Mouse (Mus musculus): Measurements from ENCODE around the gene Fxr1. TPM values are rescaled to one million over a fixed set of nuclear protein-coding genes. Genes with fewer than 3 reads are reported as not detected.
"Not testable (repeated sequence)": the region's sequence is repeated elsewhere in the genome, so short reads cannot be mapped to it uniquely, and the experiment has no call there.

Gene Fxr1
- polyA plus RNA-seq, 1 experiment = 156 TPM

- H3K4me3 ChIP-seq (ENCODE audit: insufficient read depth, low read length) = no peak overlapping the region
- TF ChIP-seq POLR2A (IDR thresholded peaks at IDR 0.05; ENCODE audit: low read depth, low read length) (no peak), CTCF (IDR thresholded peaks at IDR 0.05; ENCODE audit: borderline replicate concordance, insufficient read depth, low read length) (no peak)
- H3K4me1 ChIP-seq (ENCODE audit: control insufficient read depth, insufficient read depth, low read length) = no peaks in the 10 kb centered on the region; the same call in 1 of the 2 replicates
- no peak overlapping the region for H3K27ac ChIP-seq (ENCODE audit: insufficient read depth, low read length)
Observed at GRCm38 (mm10) chr3:34035706-34036105, 16.0 kb downstream of the Fxr1 start.

DNA sequence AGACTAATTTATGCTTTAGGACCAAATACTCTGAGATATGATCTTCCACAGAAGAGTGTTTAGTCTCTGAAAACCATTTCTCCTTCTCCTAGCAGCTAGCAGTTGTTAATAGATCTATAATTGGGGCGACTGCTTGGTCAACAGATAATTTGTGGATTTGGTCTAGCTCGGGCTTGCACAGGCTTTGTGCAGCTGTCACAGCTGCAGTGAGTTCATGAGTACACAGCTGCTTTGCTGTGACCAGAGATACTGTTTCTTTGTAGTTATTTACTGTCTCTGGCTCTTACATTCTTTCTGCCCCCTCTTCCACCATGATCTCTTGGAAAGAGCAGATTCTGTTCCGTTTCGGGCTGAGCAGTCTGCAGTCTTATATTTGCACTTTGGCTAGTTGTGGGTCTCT, 22.2 kb downstream of the Fxr1 start:
- no peak overlapping the region for H3K27ac ChIP-seq (ENCODE audit: insufficient read depth, low read length)
- TF ChIP-seq POLR2A (IDR thresholded peaks at IDR 0.05; ENCODE audit: low read depth, low read length) (no peak), CTCF (IDR thresholded peaks at IDR 0.05; ENCODE audit: borderline replicate concordance, insufficient read depth, low read length) (no peak)

DNA sequence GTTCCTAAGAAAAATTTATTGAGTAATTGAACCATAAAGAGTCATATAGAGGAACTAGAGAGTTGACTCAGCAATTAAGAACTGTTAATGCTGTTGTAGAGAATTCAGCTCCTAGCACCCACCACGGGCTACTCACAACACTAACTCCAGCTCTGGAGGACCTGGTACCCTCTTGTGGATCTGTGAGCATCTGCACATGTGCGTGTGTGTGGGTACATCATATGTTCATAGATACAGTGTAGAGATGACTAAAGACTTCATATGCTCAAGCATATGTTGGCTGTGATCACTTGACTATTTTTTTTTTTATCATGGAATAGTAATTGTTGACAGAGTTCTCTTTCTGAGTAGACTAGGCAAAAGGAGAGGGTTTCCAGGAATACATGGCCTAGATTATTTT, 42.6 kb downstream of the Fxr1 start:
- H3K4me3 ChIP-seq (ENCODE audit: insufficient read depth, low read length) = no peak overlapping the region
- no peak overlapping the region for H3K27ac ChIP-seq (ENCODE audit: insufficient read depth, low read length)

More for the DNA sequence above, 22.2 kb downstream of the Fxr1 start:
- H3K4me3 ChIP-seq (ENCODE audit: insufficient read depth, low read length) = no peak overlapping the region
- H3K4me1 ChIP-seq (ENCODE audit: control insufficient read depth, insufficient read depth, low read length) = no peaks in the 10 kb centered on the region

GRCm38 (mm10) chr3:34068943-34069342, 49.2 kb downstream of the Fxr1 start:
- H3K4me3 ChIP-seq (ENCODE audit: insufficient read depth, low read length); H3K4me1 ChIP-seq (ENCODE audit: control insufficient read depth, insufficient read depth, low read length); H3K27ac ChIP-seq (ENCODE audit: insufficient read depth, low read length): not testable (repeated sequence)

More for the DNA sequence above, 42.6 kb downstream of the Fxr1 start:
- H3K4me1 ChIP-seq (ENCODE audit: control insufficient read depth, insufficient read depth, low read length) = no peaks in the 10 kb centered on the region
- no peak for TF ChIP-seq CTCF (IDR thresholded peaks at IDR 0.05; ENCODE audit: borderline replicate concordance, insufficient read depth, low read length)
- TF ChIP-seq POLR2A (IDR thresholded peaks at IDR 0.05; ENCODE audit: low read depth, low read length) = no peak

DNA sequence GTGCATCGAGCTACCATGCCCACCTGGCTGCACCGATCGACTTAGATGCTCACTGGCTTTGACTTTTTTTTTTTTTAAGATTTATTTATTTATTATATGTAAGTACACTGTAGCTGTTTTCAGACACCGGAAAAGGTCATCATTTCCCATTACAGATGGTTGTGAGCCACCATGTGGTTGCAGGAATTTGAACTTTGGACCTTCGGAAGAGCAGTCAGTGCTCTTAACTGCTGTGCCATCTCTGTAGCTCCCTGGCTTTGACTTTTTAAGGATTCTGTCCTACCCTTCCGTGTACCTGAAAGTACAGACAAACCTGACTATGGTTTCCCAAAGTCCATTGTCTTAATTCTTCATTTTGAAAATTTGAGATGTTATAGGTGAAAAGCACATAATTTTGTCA, 53.0 kb downstream of the Fxr1 start:
- H3K4me1 ChIP-seq (ENCODE audit: control insufficient read depth, insufficient read depth, low read length) = no peaks in the 10 kb centered on the region
- no peak overlapping the region for H3K4me3 ChIP-seq (ENCODE audit: insufficient read depth, low read length)
- no peak for TF ChIP-seq POLR2A (IDR thresholded peaks at IDR 0.05; ENCODE audit: low read depth, low read length)
- no peak for TF ChIP-seq CTCF (IDR thresholded peaks at IDR 0.05; ENCODE audit: borderline replicate concordance, insufficient read depth, low read length)

GRCm38 (mm10) chr3:34076058-34076759, 56.5 kb downstream of the Fxr1 start:
- no peak overlapping the region for H3K27ac ChIP-seq (ENCODE audit: insufficient read depth, low read length)
- H3K4me1 ChIP-seq (ENCODE audit: control insufficient read depth, insufficient read depth, low read length) = peaks cover 7% of the 10 kb centered on the region
- H3K4me3 ChIP-seq (ENCODE audit: insufficient read depth, low read length) = no peak overlapping the region
- no peak for TF ChIP-seq POLR2A (IDR thresholded peaks at IDR 0.05; ENCODE audit: low read depth, low read length)
- TF ChIP-seq CTCF (IDR thresholded peaks at IDR 0.05; ENCODE audit: borderline replicate concordance, insufficient read depth, low read length) = no peak

More for the DNA sequence above, 53.0 kb downstream of the Fxr1 start:
- no peak overlapping the region for H3K27ac ChIP-seq (ENCODE audit: insufficient read depth, low read length)

DNA sequence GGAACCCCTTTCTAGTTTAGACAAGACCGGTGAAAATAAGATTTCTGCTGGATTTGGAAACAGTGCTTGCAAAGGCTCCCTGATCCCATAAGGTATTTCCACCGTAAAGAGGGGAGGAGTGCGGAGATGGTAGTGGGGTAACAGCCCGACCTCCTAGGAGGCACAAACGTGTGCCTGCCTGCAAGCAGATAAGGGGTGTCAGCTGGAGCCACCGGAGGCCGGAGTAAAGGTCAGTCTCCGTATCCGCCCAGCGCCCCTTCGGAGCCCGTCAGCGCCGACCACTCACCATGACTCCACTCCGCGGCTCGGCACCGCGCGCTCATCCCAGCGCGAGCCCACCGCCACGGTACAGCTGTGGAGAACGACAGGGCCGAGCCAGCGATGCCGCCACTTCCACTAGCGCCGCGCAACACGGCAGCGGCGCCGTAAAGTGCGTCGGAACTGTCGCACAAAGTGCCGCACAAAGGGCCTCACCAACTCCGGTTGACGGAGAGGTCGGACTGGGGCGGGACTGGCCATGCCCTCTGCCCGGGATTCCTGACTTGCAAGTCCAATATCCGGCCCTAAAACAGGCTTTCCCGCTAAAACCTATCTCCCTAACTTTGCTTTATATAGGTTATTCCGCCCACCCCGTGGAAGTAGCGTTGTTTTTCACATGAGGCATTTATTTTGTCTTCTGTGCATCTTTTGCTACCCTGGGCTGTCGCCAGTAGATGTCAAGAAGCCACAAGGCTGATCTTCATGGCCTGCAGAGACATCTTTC, 61.3 kb downstream of the Fxr1 start, which contains the start of gene Dnajc19:
Dnajc19 (minus strand) TSS at position 422 of the 763 bp plus-strand sequence.
- TF ChIP-seq POLR2A (IDR thresholded peaks at IDR 0.05; ENCODE audit: low read depth, low read length) (peak; percentile 83), CTCF (IDR thresholded peaks at IDR 0.05; ENCODE audit: borderline replicate concordance, insufficient read depth, low read length) (no peak)
- H3K27ac ChIP-seq (ENCODE audit: insufficient read depth, low read length) = peak within 1 kb of the TSS; percentile 31; the same call in 1 of the 2 replicates
- H3K4me3 ChIP-seq (ENCODE audit: insufficient read depth, low read length) = peak within 1 kb of the TSS; percentile 87
- peaks cover 7% of the 10 kb centered on the region for H3K4me1 ChIP-seq (ENCODE audit: control insufficient read depth, insufficient read depth, low read length)

DNA sequence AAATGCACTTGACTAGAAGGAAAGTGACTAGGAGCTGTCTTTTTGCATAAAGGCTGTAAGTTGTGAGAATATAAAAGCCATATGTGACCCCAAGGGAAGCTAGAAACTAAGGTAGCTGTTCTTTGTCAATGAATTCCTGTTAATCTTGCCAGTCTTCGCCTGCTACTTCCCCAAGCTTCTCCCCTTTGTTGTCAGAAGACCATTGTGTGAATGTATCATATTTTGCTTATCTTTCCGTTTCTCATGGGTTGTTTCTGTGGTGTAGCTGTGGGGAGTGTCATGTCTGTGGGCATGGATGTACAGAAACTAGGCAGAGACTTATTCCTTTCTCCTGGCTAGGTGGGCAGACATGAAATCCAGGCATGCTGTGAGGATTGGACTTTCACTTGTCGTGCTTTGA, 62.2 kb downstream of the Fxr1 start:
- Histone ChIP-seq H3K4me3 (ENCODE audit: insufficient read depth, low read length) (no peak overlapping the region), H3K27ac (ENCODE audit: insufficient read depth, low read length) (no peak overlapping the region), H3K4me1 (ENCODE audit: control insufficient read depth, insufficient read depth, low read length) (peaks cover 7% of the 10 kb centered on the region)
- TF ChIP-seq CTCF (IDR thresholded peaks at IDR 0.05; ENCODE audit: borderline replicate concordance, insufficient read depth, low read length) (no peak), POLR2A (IDR thresholded peaks at IDR 0.05; ENCODE audit: low read depth, low read length) (no peak)

GRCm38 (mm10) chr3:34083655-34084054, 63.9 kb downstream of the Fxr1 start:
- peaks cover 7% of the 10 kb centered on the region for H3K4me1 ChIP-seq (ENCODE audit: control insufficient read depth, insufficient read depth, low read length)
- TF ChIP-seq POLR2A (IDR thresholded peaks at IDR 0.05; ENCODE audit: low read depth, low read length) = no peak
- no peak for TF ChIP-seq CTCF (IDR thresholded peaks at IDR 0.05; ENCODE audit: borderline replicate concordance, insufficient read depth, low read length)
- H3K27ac ChIP-seq (ENCODE audit: insufficient read depth, low read length) = no peak overlapping the region
- no peak overlapping the region for H3K4me3 ChIP-seq (ENCODE audit: insufficient read depth, low read length)

DNA sequence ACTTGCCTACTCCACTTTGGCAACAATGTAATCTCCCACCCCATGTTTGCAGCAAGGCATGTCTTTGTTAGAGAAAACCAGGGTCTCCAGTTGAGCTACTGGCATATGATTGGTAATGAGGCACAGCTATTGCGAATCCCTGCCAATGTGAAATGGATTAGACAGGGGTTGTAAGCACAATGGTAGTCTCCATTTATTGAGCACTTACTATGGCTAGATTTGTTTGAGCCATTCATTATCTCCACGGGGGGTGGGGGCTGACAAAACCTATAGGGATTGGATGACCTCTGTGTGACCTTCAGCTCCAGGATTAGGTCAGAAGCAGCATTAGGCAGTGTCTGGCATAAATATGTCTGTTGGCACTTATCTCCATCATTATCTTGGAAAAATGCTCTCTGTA, 83.1 kb downstream of the Fxr1 start:
- no peak for TF ChIP-seq POLR2A (IDR thresholded peaks at IDR 0.05; ENCODE audit: low read depth, low read length)
- TF ChIP-seq CTCF (IDR thresholded peaks at IDR 0.05; ENCODE audit: borderline replicate concordance, insufficient read depth, low read length) = no peak
- Histone ChIP-seq H3K27ac (ENCODE audit: insufficient read depth, low read length) (no peak overlapping the region), H3K4me3 (ENCODE audit: insufficient read depth, low read length) (no peak overlapping the region), H3K4me1 (ENCODE audit: control insufficient read depth, insufficient read depth, low read length) (no peaks in the 10 kb centered on the region)
